Mouse (Mus musculus): ENCODE measurements around the gene Sult1d1. TPM values are rescaled to one million over a fixed set of nuclear protein-coding genes. Genes with fewer than 3 reads are reported as not detected.

Sult1d1 gene
- total RNA-seq, 2 experiments from 2014 or later: not detected

Small RNA genes within 50 kb of the gene (microRNA-seq; reads per million reads assigned to microRNA genes)
- gene Mir3969 (ENCODE audit: borderline number of aligned reads in 2 of 2): 0 reads per million in 2 experiments

Other genes with a start within 250 kb of the Sult1d1 start
- not detected for gene Ugt2a3, start 231.8 kb downstream of the Sult1d1 start, total RNA-seq (2021)
- gene Ugt2b38, start 144.8 kb downstream of the Sult1d1 start, total RNA-seq (2021): not detected
- not detected for gene Ugt2a2, start 86.8 kb downstream of the Sult1d1 start, total RNA-seq (2021)
- not detected for gene Gm43638, start 82.2 kb downstream of the Sult1d1 start, total RNA-seq (2021)
- not detected for gene Ugt2a1, start 78.2 kb downstream of the Sult1d1 start, total RNA-seq (2021)
- not detected for gene Sult1b1, start 30.8 kb downstream of the Sult1d1 start, total RNA-seq (2021)
- gene Sult1e1, start 22.6 kb upstream of the Sult1d1 start, total RNA-seq (2021): under 1 TPM in 1 of 2 experiments, not detected in 1; 0.27 TPM
- not detected for gene Csn1s1, start 97.2 kb upstream of the Sult1d1 start, total RNA-seq (2021)
- not detected for gene Csn2, start 130.6 kb upstream of the Sult1d1 start, total RNA-seq (2021)
- gene Csn1s2a, start 205.5 kb upstream of the Sult1d1 start, total RNA-seq (2021): not detected
- gene Csn1s2b, start 239.1 kb upstream of the Sult1d1 start, total RNA-seq (2021): not detected